Mouse (Mus musculus): ENCODE data around the gene Eif2b5. TPM values are rescaled to one million over a fixed set of nuclear protein-coding genes. Genes with fewer than 3 reads are reported as not detected.
A peak's percentile ranks its signal among the peaks of the same experiment; 100 is the strongest.
"Not testable (repeated sequence)": the region's sequence is repeated elsewhere in the genome, so short reads cannot be mapped to it uniquely, and the experiment has no call there.

Eif2b5 gene
- total RNA-seq, 2 experiments from 2014 or later: 52.6 to 54.4 TPM

DNA sequence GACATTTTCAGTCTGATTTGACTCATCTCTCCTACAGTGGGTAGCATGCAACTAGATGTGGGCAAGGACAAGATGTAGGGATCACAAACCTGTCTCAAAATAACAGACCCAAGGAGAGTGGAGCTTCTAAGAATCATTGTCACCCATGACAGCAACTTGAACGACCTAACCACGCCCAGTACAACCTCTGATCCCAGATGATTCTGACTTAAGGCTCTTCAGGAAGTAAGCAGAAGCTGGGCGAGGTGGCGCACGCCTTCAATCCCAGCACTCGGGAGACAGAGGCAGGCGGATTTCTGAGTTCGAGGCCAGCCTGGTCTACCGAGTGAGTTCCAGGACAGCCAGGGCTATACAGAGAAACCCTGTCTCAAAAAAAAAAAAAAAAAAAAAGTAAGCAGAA, 9.9 kb upstream of the Eif2b5 start:
- not testable (repeated sequence) for DNase-seq (ENCODE audit: low spot score)

DNA sequence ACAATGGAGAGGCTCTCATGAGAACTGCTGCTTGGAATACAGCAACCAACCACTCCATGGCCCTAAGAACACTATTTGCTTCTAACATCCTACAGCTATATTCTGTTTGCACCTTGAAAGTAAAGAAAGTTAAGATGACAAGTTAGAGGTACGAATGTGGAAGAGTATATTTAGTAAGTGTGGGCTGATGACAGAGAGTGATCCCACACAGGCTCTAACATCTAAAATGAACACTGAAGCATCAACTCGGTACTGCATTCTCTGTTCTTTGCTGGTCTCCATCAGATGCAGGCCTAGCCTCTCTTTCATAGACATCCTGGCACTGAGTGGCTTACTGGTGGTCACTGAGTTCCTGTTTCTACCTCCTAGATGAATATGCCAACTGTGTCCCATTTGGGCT, 9.4 kb upstream of the Eif2b5 start:
- DNase-seq (ENCODE audit: low spot score): no peak

DNA sequence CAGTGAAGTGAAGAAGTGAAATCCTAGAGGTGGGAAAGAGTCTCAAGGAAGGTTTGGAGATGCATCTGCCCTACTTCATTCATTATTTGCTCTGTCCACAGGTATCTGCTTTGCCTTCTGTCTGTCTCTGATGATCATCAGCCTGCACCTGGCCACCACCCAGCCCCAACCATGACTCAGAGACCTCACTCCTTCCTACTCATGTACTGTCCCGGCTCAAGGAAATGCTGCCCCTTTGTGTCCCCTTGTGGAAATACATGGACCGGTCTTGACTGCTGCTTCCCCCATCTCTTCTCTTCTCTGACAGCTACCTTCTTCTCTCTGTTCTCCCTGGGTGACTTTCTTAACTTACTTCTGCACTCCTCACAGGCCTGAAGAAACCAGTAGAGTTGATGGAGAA, 8.0 kb upstream of the Eif2b5 start:
- DNase-seq (ENCODE audit: low spot score): no peak

DNA sequence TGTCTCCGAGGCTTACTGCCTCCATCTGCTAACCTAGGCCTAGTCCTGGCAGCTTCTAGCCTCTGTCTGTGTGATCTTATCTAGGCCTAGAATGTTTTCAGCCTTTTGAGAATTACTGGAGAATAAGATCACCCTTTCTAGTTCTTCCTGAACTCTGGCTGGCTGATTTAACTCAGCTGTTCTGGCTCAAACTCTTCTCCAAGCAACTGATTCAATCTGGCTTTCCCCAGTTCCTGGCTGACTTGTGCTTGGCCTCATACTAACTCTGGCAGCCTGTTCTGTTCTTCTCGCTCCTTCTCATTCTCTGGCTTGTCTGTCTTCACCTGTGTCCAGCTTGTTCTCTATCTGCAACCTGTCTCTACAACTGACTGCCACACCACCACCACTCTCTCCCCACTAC, 7.3 kb upstream of the Eif2b5 start:
- DNase-seq (ENCODE audit: low spot score): no peak

DNA sequence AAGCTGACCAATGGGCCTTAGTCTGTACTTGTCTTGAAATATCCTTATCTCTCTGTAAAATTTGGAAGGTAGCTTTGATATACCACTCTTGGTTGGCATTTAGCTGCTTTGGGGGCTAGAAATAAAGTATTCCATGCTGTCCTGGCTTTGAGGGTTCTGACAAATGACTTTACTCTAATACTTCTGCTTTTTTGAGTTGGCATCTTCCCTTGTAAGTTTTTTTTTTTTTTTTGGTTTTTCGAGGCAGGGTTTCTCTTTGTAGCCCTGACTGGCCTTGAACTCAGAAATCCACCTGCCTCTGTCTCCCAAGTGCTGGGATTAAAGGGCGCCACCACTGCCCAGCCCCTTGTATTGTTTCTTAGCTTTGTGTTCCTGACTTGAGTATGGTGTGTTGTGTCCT, 5.2 kb upstream of the Eif2b5 start:
- no peak for DNase-seq (ENCODE audit: low spot score)

DNA sequence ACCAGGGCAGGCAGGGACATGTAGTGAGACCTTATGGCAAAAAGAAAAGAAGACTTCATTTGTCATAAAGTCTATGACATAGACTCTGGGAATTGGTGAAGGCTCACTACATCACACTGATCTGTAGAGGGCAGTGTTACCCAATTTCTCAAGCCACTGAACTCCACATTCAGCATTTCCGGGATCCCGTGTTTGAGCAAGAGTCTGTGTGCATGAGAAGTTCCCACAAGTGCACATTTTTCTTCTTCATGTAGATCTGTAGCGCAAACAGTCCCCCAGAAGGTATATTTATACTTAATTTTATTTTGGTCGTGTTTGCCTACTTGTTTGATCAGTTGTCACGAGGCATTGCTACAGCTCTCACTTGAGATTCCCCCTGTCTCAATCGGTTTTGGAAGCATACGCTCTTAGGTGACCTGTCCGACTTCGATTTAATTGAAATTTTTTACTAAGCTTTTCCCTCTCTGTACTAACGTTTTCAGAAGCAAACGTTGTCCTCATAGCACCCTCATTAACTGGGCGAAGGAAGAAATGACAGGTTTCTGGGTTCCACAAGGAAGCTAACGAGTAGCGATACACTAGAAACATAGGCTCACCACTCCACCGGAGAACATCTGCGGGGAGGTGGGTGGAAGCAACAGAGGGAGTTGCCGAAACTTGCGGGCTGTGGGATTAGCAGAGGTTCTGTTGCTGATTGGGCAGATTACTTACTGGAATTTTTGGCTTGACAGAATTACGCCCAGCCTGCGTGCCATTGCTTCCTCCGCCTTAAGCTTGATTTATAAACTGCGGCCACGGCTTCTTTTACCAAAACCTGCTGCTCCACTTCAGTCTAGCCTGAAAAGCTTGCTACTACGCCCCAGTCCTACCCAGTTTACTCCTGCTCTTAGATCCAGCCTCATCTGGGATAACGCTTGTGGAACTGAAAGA, 1.7 kb upstream of the Eif2b5 start:
- peak; percentile 80 for DNase-seq (ENCODE audit: low spot score)

DNA sequence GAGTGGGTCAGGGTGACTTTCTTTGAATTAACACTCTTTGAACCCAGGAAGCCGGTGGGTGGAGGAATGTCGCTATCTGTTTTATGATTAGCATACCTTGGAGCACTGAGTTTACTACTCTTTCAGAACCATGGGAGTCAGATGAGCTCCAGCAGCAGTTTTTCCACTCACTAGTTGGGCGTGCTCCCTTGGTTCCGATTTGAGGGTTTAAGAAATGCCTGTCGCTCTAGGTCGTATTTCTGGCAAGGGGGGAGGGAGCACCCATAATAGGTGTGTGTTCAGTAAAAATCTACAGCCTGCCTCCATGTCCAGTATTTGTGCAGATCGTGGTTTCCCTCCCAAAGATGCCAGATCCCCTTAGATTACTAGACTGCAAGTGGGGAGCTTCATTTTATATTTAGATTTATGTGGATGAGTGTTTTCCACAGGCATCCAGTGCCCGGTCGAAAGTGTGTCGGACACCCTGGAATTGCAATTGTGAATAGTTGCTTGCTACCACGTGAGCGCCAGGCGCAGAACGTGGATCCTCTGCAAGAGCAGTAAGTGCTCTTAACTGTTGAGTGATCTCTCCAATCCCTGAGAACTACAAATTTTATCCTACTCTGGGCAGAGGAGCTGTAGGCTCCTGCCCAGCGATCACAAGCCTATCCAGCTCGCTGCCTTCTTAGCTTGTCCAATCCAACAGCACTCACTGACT, 489 bp upstream of the Eif2b5 start:
- no peak for DNase-seq (ENCODE audit: low spot score)

DNA sequence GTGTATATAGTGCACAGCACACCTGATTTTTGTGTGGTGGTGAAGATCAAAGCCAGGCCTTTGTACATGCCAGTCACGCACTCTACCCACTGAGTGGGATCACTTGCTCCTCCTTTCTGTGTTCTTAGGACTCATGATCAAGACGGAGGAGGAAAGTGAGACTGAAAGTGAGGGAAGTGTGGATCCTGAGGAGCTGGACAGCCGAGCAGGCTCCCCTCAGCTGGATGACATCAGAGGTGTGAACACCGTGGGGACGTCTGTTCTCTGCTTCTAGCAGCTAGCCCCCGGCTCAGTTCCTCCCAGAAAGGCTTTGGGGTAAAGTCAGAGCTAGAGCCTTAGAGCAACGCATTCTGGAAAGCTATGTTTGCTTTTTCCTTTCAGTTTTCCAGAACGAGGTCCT, 7.4 kb downstream of the Eif2b5 start:
- DNase-seq (ENCODE audit: low spot score): no peak

DNA sequence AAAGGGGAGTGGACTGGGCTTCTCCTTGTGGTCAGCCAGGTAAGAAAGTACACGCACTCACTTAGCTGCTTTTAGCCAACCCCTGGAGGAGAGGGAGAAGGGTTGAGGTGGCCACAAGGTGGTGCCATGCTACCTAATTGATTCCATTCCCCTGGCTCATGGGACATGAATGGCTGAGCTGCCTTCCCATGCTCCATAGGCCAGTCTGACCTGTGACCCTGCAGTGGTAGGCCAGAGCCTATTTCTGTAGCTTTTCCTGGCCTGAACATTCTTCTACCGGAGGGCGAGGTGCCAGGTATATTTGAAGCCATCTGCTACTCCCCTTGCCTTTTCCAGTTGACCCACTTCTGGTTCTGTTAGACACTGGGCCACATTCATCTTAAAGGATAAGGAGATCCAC, 10.7 kb downstream of the Eif2b5 start:
- DNase-seq (ENCODE audit: low spot score): no peak

DNA sequence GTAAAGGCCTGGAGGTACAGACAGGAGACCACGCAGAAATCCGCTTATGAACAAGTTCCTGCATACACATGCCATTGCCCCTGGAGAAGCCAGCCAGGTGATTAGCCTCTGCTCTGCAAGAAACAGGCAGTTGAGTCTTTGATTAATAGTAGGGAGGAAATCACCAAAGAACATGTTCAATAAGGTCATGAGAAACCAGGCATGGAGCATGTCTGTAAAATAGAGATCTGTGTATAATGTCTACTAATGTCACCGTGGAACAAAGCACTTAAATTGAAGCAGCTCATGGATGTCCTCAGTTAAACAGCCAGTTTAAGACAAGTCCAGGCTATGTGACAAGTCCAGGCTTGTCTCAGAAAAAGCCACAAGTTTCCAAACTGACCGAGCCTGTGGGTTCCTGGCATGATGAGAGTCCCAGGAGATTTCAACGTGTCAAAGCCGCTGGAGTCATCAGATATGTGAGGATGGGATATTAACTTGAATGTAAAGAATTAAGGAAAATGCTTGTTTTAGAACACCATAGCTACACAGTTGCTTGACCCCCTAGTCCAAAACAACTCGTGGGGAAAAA, 12.7 kb downstream of the Eif2b5 start:
- DNase-seq (ENCODE audit: low spot score): no peak

DNA sequence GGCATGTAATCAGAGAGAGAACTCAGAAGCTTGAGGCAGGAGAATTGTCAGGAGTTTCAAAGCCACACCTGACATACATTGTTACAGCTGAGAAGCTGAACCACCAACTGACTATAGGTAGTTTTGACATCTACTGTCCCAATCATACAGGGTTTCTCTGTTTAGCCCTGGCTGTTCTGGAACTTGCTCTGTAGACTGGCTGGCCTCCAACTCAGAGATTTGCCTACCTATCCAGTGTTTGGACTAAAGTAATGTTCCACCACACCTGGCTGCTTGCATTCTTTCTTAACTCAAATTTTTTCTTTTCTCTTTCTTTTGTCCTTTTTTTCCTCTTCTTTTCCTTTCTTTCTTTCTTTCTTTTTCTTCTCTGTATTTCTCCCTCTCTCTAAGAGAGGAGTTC, 17.4 kb downstream of the Eif2b5 start:
- no peak for DNase-seq (ENCODE audit: low spot score)

DNA sequence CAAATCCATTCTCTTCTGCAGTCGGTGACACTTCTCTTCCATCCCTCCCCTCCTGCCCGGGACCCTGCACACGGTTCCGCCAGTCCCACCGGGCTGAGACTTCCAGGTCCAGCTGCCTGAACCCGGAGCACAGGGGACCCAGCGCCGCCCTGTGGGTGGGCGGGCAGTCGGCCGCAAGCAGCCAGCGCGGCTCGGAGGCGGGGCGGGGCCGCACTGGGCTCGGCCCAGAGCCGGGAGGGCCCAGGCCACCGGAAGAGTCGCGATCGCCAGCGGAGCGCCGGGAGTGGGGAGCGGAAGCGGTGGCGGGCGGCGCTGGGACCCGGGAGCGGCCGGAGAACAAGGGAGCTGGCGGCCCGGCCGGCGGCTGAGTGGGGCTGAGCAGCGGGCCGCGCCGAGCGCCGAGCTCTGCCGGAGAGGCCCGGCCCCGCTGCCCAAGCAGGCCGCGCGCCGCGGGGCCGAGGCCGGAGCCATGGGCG, 18.1 kb downstream of the Eif2b5 start, which contains the start of gene Dvl3:
Dvl3 (plus strand) TSS at position 257 of the 476 bp plus-strand sequence.
- DNase-seq (ENCODE audit: low spot score): peak; percentile 90

DNA sequence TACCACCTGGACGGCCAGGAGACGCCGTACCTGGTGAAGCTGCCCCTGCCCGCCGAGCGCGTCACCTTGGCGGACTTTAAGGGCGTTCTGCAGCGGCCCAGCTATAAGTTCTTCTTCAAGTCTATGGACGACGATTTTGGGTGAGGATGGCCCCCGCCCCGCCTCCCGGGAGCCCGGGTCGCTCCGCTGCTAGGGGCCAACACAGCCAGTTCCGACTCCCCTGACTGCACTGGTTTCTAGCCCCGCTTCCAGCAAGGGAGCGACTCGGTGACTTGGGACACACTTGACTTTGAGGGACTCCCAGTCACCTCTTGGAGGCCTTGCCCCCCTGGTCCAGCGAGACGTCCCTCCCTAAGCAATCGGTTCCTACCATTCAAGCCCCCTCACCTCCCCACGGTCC, 18.6 kb downstream of the Eif2b5 start:
- no peak for DNase-seq (ENCODE audit: low spot score)

DNA sequence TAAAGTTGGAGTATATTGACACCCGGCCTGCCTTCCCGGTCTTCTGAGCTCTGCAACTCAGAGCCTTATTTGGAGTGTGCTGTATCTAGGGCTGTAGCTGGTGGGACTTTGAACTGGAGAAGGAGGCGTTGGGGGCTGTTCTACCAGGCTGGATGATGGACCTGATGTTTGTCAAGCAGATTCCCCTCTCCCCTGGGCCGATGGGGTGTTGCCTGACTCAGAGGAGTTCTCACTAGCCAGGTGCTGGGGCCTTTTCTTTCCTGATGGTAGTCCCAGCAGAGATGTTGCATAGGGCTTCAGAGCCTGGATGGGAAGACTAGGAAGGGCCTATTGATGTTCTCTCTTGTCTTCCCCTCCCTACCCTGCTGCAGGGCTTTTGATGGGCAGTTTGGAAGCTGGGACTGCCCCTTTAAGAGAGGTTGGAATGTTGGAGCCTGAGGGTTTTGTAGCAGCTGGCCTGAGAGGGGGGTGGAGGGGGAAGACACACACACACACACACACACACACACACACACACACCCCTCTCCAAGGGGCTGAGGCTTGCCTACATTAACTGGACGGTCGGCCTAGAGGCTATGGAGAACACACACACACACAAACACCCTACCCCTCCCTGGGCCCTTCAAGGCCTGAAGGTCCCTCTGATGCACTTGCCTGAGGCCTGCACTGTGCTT, 19.2 kb downstream of the Eif2b5 start:
- DNase-seq (ENCODE audit: low spot score): no peak

DNA sequence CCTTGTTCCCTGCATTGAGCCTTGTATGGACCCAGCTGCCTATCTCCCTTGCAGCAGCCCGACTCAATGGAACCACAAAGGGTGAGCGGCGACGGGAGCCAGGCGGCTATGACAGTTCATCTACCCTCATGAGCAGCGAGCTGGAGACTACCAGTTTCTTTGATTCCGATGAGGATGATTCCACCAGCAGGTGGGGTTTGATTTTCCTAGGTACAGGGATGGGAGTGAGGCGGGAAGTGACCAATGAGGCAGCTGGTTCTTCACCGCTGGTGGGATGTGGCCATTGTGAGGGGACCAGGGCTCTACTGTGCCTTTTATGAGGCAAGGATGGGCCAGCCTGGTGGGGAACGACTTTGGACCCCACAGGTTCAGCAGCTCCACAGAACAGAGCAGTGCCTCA, 25.3 kb downstream of the Eif2b5 start:
- DNase-seq (ENCODE audit: low spot score): no peak

DNA sequence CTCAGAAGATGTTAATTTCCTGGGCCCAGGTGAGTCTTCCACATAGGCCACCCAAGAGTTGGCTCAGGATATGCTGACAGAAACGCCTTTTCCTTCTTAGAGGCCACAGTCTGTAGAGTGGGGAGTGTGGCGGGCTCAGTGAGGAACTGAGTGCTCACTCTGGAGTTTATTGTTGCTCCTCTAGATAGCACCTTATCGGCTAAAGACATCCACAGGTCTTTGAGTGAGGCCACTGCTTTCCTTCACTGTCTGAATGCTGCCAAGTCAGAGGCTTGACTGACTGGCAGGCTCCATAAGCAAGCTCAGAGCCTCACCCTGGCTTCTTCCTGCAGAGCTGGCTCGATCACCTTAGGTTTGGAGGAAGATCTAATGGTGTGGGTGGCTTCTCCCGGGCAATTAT, 30.2 kb downstream of the Eif2b5 start:
- no peak for DNase-seq (ENCODE audit: low spot score)

DNA sequence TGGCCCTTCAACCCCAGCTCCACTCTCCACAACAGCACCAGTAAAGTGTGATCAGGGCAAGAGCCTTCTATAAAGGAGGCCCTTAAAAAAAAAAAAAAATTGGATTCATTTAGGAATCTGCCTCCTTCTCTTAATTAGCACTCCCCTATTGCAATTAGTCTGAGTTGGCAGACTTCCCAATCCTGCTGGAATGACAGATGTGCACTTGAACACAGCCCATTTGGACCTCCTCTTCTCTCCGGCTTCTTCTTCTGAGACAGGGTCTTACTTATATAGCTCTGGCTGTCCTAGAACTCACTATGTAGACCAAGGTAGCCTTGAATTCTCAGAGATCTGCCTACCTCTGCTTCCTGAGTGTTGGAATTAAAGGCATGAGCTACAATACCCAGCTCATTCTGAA, 30.8 kb downstream of the Eif2b5 start:
- DNase-seq (ENCODE audit: low spot score): no peak

DNA sequence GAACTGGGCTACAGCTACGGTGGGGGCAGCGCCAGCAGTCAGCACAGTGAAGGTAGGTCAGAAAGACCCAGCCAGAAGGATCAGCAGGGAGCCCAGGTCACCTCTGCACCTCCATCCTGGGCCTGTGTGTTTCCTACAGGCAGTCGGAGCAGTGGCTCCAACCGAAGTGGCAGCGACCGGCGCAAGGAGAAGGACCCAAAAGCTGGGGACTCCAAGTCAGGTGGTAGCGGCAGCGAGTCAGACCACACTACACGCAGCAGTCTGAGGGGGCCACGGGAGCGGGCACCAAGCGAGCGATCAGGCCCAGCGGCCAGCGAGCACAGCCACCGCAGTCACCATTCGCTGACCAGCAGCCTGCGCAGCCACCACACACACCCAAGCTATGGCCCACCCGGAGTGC, 32.3 kb downstream of the Eif2b5 start:
- DNase-seq (ENCODE audit: low spot score): no peak

DNA sequence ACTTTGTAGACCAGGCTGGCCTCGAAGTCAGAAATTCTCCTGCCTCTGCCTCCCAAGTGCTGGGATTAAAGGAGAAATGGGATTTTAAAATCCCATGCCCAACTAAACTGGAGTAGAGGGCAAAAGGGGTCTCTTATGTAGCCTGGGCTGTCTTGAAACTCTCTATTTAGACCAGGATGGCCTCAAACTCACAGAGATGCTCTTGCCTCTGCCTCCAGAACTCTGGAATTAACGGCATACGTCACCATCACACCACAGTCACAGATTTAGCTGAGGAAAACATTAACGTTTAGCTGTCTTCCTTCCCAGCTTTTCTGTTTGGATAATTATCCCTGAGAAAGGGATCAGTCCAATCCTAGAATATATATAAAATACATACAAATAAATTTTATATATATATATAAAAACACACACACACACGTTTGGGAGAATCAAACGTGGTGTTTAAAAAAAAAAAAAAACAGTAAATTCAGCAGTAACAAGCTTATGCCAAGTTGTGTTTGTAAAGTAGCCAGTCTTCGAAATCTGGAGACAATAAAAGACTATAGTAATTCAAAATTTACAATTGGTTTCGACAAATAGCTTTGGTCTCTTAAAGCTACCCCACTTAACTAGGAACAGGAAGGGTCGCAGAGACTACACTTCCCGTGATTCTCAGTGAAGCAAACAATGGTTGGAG, 36.1 kb downstream of the Eif2b5 start:
- DNase-seq (ENCODE audit: low spot score): no peak

DNA sequence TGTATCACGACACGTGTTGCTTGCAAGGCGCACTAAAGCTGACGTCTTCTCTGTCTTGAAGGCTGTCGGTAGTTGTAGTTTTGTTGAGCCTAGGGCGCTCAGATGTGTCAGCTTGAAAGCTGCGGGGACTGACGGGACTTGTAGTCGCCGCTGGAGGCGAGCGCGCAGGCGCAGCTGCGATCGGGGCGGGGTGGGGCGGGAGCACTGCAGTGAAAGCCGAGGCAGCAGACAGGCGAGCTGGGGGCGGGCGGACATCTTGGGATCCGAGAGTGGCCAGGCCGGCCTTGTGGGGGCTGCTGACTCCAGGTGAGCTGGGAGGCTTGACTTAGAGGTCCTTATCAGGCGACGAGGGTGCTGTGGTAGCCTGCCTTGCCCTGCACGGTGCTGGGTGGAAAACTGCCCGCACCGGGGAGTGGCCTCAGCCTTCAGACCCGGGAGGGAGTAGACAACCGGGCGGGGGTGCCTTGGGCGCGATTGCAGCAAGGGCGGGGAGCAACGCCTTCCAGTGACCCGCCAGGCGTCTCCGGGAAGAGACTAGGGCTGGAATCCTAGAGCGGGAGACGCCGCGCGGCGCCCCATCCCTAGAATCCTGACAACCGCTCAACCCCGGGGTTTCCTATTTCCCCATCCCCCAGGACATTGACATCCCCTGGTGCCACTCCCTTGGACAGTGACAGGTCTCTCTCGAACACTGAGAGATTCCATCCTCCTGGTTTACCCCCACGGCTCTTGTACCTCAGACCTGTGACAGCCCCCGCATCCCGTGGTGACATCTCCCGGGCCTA, 36.9 kb downstream of the Eif2b5 start, which contains the start of gene Ap2m1:
Ap2m1 (plus strand) TSS at position 183 of the 785 bp plus-strand sequence.
- DNase-seq (ENCODE audit: low spot score): peak; percentile 97

Data from gastrocnemius, adult 18-20 months (tissue).